Mouse (Mus musculus) hindbrain, embryonic 14.5 days (tissue): Measurements from ENCODE around the gene Vdr. TPM values are rescaled to one million over a fixed set of nuclear protein-coding genes. Genes with fewer than 3 reads are reported as not detected.

ENCODE experiments used
- ATAC-seq: fragments of 200-750 bp; cut with Nextera tagmentation; 2 replicates; pipeline ENCODE4 v1.8.0; 2017; ENCODE audit warnings: moderate number of reproducible peaks, mild to moderate bottlenecking, moderate TSS enrichment, moderate library complexity; ENCODE audit not compliant: low FRiP score
- DNase-seq: peaks from one replicate; pipeline ENCODE4 v3.0.0-alpha.2; 2015; ENCODE audit warnings: low spot score
- H3K27ac ChIP-seq: fragments of 300-500 bp; sonication (generic); 2 replicates; pipeline ENCODE4 v1.5.1; 2014; ENCODE audit warnings: mild to moderate bottlenecking, moderate library complexity
- H3K27me3 ChIP-seq: fragments of 300-500 bp; sonication (generic); 2 replicates; pipeline ENCODE4 v1.6.1; 2014; ENCODE audit warnings: mild to moderate bottlenecking, low read length, mixed read lengths; ENCODE audit not compliant: control insufficient read depth, insufficient read depth
- H3K36me3 ChIP-seq: fragments of 300-500 bp; sonication (generic); replicated peaks from 2 replicates; pipeline ENCODE4 v1.6.1; 2014; ENCODE audit not compliant: control insufficient read depth, insufficient read depth
- H3K4me1 ChIP-seq: fragments of 300-500 bp; sonication (generic); replicated peaks from 2 replicates; pipeline ENCODE4 v1.6.1; 2014; ENCODE audit warnings: antibody characterized with exemption, low read length, mixed read lengths; ENCODE audit not compliant: control insufficient read depth, insufficient read depth
- H3K4me2 ChIP-seq: fragments of 300-500 bp; sonication (generic); replicated peaks from 2 replicates; pipeline ENCODE4 v1.6.1; 2014; ENCODE audit warnings: mild to moderate bottlenecking, moderate library complexity
- H3K4me3 ChIP-seq: fragments of 300-500 bp; sonication (generic); replicated peaks from 2 replicates; pipeline ENCODE4 v1.5.1; 2014; ENCODE audit warnings: mild to moderate bottlenecking, low read length
- H3K9ac ChIP-seq: fragments of 300-500 bp; sonication (generic); 2 replicates; pipeline ENCODE4 v1.6.1; 2014
- H3K9me3 ChIP-seq: fragments of 300-500 bp; sonication (generic); 2 replicates; pipeline ENCODE4 v1.6.1; 2016; ENCODE audit warnings: low read length; ENCODE audit not compliant: control insufficient read depth
- WGBS: fragments of 180-500 bp; shearing (Covaris S2); extraction: QIAGEN DNeasy Blood & Tissue Kit; methylation state at CpG from one replicate; pipeline ENCODE4 v1.1.7; 2014; 5-methylcytosine and 5-hydroxymethylcytosine counted together
- polyA plus RNA-seq: library from polyadenylated mRNA; unstranded; fragments of >200 nt; fragmentation: Nextera tagmentation; extraction: Ambion mirVana; gene quantifications from 2 replicates; pipeline ENCODE4 v1.2.1, GENCODE M21; 2014

The Vdr gene
- polyA plus RNA-seq, 1 experiment from 2014 or later, result 0.27 TPM

DNA sequence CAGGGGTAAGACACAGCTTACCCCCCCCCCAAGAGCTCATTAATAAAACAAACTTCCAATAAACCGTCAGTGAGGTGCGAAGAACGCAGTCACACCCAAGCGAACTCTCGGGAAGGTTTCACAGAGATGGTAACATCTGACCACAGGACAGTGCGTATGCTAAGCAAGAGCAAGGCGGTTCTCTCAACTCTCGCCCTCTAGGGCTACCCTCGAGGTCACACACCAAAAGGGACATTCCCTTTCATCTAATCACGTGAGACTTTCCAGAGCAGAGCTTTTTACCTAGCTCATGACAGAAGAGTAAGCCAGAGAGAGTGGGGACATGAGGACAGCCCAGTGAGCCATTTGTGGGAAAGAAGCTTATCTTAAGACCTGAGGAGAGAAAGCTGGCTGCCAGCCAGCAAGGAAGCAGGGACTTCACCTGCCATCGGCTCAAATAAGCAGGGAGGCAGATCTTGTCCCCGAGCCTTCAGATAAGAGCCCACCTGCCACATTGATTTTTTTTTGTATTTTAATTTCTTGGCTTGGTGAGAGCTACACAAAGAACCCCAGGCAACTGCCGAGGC lies 18.9 kb upstream of the Vdr start:
- no peak overlapping the region for H3K4me3 ChIP-seq
- H3K4me2 ChIP-seq, result no peak overlapping the region
- no peak overlapping the region for H3K9ac ChIP-seq
- ATAC-seq (no peak), DNase-seq (no peak)
- no peaks in the 10 kb centered on the region for H3K27me3 ChIP-seq
- no peaks in the 10 kb centered on the region for H3K36me3 ChIP-seq
- WGBS, result 66% methylated on average over 13 of the region's 13 CpGs
- no peak overlapping the region for H3K27ac ChIP-seq
- H3K4me1 ChIP-seq, result no peaks in the 10 kb centered on the region
- H3K9me3 ChIP-seq, result no peaks in the 10 kb centered on the region

DNA sequence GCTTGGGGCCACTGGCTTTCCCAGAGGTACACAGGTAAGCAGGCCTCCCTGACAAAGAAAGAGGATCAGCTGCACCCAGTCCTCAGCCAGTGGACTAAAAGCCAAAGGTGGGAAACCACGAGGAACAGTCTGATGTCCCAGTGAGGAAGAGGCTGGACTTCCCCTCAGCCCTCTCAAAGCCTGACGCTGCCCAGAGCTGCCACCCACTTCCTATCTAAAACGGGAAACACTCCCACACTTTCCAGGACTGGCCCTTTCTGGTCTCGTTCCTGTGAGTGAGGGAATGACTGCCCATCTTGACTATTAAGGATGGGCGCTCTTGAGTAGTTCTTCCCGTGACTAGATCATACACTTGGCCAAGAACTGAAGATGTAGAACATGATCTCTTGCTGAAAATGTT lies 17.4 kb upstream of the Vdr start:
- ATAC-seq (no peak), DNase-seq (no peak)
- H3K27ac ChIP-seq, result no peak overlapping the region
- no peaks in the 10 kb centered on the region for H3K36me3 ChIP-seq
- H3K27me3 ChIP-seq, result no peaks in the 10 kb centered on the region
- H3K9ac ChIP-seq, result no peak overlapping the region
- no peaks in the 10 kb centered on the region for H3K9me3 ChIP-seq
- no peaks in the 10 kb centered on the region for H3K4me1 ChIP-seq
- no peak overlapping the region for H3K4me2 ChIP-seq
- no peak overlapping the region for H3K4me3 ChIP-seq
- WGBS, result 81% methylated on average over 6 of the region's 6 CpGs

DNA sequence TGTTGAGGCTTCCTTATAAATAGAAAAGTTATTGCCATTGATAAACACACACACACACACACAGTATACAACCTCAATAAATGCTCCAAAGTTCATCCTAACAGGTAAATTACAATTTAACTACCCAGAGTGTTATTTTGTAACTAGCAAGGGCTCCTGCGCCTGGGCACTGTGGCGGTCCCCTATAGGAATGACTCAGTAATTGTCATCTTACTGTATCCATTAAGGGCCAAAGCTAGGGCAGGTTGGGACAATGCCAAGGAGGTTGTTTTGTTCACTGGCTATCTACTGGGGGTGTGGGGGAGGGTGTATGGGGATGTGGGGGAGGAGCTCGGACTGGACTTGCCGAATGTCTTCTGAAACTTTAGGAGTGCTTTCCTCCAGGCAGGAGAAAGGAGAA lies 16.6 kb upstream of the Vdr start:
- ATAC-seq (no peak), DNase-seq (no peak)
- no peak overlapping the region for H3K27ac ChIP-seq
- H3K4me1 ChIP-seq, result no peaks in the 10 kb centered on the region
- no peaks in the 10 kb centered on the region for H3K36me3 ChIP-seq
- no peak overlapping the region for H3K9ac ChIP-seq
- H3K4me3 ChIP-seq, result no peak overlapping the region
- H3K27me3 ChIP-seq, result no peaks in the 10 kb centered on the region
- H3K4me2 ChIP-seq, result no peak overlapping the region
- H3K9me3 ChIP-seq, result no peaks in the 10 kb centered on the region
- 67% methylated on average over 4 of the region's 4 CpGs for WGBS

DNA sequence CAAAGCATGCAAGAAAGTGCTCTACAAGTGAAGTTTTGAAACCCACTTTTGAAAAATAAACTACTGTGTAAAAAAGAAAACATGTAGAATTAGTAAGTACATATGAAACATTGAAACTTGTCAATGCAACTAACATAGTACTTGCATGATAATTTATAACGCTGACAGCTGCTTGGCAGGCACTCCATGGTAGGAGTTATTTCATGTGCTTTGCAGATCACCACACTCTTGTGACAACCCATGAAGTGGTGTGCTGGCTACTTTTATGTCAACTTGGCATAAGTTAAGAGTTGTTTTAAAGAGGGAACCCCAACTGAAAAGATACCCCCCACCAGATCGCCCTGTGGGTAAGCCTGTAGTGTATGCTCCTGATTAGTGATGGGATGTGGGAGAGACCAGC lies 12.0 kb upstream of the Vdr start:
- no peak for DNase-seq
- no peak overlapping the region for H3K27ac ChIP-seq
- no peak overlapping the region for H3K4me3 ChIP-seq
- H3K9me3 ChIP-seq, result no peaks in the 10 kb centered on the region
- no peak overlapping the region for H3K9ac ChIP-seq
- no peak overlapping the region for H3K4me2 ChIP-seq
- H3K36me3 ChIP-seq, result no peaks in the 10 kb centered on the region
- H3K27me3 ChIP-seq, result no peaks in the 10 kb centered on the region
- no peaks in the 10 kb centered on the region for H3K4me1 ChIP-seq
- ATAC-seq, result no peak
- 91% methylated on average over 2 of the region's 2 CpGs for WGBS

DNA sequence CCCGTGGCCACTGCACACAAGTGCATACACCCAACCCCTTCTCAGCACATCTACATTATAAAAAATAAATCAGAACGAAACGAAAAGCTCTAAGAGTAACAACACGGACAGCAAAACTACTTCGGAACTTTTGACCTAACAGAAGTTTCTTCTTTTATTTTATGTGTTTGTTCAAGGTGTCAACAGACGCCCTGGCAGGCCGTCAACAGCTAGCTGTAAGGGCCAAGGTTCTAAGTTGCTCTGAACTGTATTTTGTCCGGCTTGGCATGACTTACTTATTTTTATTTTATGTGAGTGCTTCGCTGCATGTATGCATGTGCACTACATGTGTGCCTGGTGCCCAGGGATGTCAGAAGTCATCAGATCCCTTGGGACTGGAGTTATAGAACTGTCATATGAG lies 11.4 kb upstream of the Vdr start:
- 95% methylated on average over 9 of the region's 9 CpGs for WGBS
- Histone ChIP-seq H3K9ac (no peak overlapping the region), H3K4me2 (no peak overlapping the region), H3K36me3 (no peaks in the 10 kb centered on the region), H3K9me3 (no peaks in the 10 kb centered on the region), H3K27ac (no peak overlapping the region), H3K4me1 (no peaks in the 10 kb centered on the region), H3K27me3 (no peaks in the 10 kb centered on the region), H3K4me3 (no peak overlapping the region)
- ATAC-seq (no peak), DNase-seq (no peak)

DNA sequence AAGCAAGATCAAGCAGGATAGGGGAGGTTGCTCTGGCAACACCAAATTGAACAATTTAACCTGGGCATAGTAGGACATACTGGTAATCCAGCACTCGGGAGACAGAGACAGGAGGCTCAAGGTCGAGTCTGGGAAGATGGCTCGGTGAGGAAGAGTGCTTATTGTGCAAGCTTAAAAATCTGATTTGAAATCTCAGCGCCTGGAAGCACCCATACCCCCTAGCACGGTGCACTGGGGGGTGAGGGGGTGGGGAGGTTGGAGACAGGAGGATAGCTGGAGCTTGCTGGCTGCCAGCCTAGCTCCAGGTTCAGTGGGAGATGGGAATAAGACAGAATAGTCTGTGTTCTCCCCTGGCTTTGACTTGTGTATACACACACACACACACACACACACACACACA lies 9.9 kb upstream of the Vdr start:
- no peak overlapping the region for H3K4me2 ChIP-seq
- H3K4me3 ChIP-seq, result no peak overlapping the region
- H3K9ac ChIP-seq, result no peak overlapping the region
- no peaks in the 10 kb centered on the region for H3K9me3 ChIP-seq
- DNase-seq (no peak), ATAC-seq (no peak)
- 68% methylated on average over 5 of the region's 5 CpGs for WGBS
- H3K27me3 ChIP-seq, result no peaks in the 10 kb centered on the region
- H3K36me3 ChIP-seq, result no peaks in the 10 kb centered on the region
- H3K27ac ChIP-seq, result no peak overlapping the region
- H3K4me1 ChIP-seq, result no peaks in the 10 kb centered on the region

DNA sequence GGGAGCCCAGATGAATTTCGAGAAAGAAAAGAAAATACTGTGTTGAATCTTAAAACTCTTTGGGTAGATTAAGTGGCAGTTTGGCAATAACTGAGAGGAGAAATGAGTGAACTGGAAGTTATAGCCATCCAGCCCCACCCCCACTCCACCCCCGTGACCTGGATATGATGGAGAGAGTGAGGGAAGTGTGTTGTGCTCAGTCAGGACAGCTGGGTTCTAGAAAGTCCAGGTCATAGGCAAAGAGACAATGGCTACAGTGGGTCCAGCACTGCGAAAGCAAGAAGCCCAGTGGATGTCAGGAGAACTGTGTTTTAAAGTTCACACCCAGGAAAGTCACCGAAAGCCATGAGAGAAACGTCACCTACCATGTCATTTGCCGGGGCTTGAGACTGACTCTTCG lies 8.8 kb upstream of the Vdr start:
- H3K27ac ChIP-seq, result no peak overlapping the region
- no peak overlapping the region for H3K4me2 ChIP-seq
- WGBS, result 91% methylated on average over 7 of the region's 7 CpGs
- H3K4me3 ChIP-seq, result no peak overlapping the region
- ATAC-seq (no peak), DNase-seq (no peak)
- H3K9me3 ChIP-seq, result no peaks in the 10 kb centered on the region
- H3K36me3 ChIP-seq, result no peaks in the 10 kb centered on the region
- no peaks in the 10 kb centered on the region; the same call in 1 of the 2 replicates for H3K4me1 ChIP-seq
- no peaks in the 10 kb centered on the region for H3K27me3 ChIP-seq
- no peak overlapping the region for H3K9ac ChIP-seq

DNA sequence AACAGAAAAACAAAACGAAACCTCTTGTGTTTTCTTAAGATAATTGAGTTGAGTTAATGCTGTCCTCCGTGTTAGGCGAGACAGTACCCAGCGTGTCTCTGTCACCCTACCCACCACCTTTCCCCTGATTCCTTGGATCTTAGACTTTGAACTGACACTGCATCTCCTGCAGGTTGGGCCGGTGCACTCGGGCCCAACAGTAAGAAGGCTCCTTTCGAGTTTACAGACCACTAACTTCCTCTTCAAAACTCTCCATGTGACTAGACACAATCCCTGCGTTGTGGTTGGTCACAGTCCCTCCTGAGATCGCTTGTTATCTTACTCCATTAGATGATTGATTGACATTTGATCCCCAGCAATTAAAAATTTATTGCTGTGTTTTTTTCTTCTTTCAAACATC lies 7.6 kb upstream of the Vdr start:
- Histone ChIP-seq H3K9me3 (no peaks in the 10 kb centered on the region), H3K36me3 (no peaks in the 10 kb centered on the region), H3K4me2 (no peak overlapping the region), H3K4me3 (no peak overlapping the region), H3K27ac (no peak overlapping the region), H3K27me3 (no peaks in the 10 kb centered on the region), H3K9ac (no peak overlapping the region), H3K4me1 (no peaks in the 10 kb centered on the region; the same call in 1 of the 2 replicates)
- 84% methylated on average over 9 of the region's 9 CpGs for WGBS
- ATAC-seq (no peak), DNase-seq (no peak)

DNA sequence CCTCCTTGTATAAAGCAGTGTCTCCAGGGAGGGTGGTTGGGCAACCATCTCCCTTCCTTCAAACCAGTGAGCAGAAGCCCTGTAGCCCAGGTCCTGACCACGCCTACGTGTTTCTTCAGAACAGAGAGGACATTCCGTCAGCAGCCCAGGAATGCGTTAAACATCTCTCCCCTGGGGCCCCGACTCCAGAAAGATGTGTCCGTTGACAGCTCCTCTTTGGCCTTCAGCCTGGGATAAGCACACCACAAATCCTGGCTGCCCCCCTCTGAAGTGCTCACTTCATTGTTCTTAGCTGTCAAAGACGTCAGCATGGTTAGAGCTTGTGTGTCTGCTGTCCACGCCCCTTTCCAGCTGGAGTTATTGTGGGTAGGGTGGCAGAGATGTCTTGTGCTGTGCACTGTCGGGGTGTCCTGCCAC lies 3.9 kb upstream of the Vdr start:
- Histone ChIP-seq H3K4me3 (no peak overlapping the region), H3K4me2 (no peak overlapping the region; the same call in 1 of the 2 replicates), H3K9ac (no peak overlapping the region), H3K9me3 (no peaks in the 10 kb centered on the region), H3K36me3 (no peaks in the 10 kb centered on the region), H3K4me1 (no peaks in the 10 kb centered on the region; the same call in 1 of the 2 replicates), H3K27me3 (peaks cover 4% of the 10 kb centered on the region; the same call in 1 of the 2 replicates), H3K27ac (no peak overlapping the region)
- ATAC-seq (no peak), DNase-seq (no peak)
- 8% methylated on average over 9 of the region's 9 CpGs for WGBS
